Mouse (Mus musculus) liver, embryonic 15.5 days (tissue): ENCODE measurements around the gene Mrtfa. TPM values are rescaled to one million over a fixed set of nuclear protein-coding genes. Genes with fewer than 3 reads are reported as not detected.
"Not testable (repeated sequence)": the region's sequence is repeated elsewhere in the genome, so short reads cannot be mapped to it uniquely, and the experiment has no call there.

Experiments used
- ATAC-seq: fragments of 200-750 bp; cut with Nextera tagmentation; 2 replicates; pipeline ENCODE4 v1.8.0; 2017; ENCODE audit warnings: moderate number of reproducible peaks, mild to moderate bottlenecking, moderate library complexity; ENCODE audit not compliant: insufficient read depth
- H3K27ac ChIP-seq: fragments of 300-500 bp; sonication (generic); replicated peaks from 2 replicates; pipeline ENCODE4 v1.5.1; 2015; ENCODE audit warnings: mild to moderate bottlenecking, inconsistent platforms
- H3K27me3 ChIP-seq: fragments of 300-500 bp; sonication (generic); 2 replicates; pipeline ENCODE4 v1.6.1; 2015; ENCODE audit warnings: mild to moderate bottlenecking, inconsistent platforms
- H3K36me3 ChIP-seq: fragments of 300-500 bp; sonication (generic); replicated peaks from 2 replicates; pipeline ENCODE4 v1.6.1; 2015; ENCODE audit warnings: moderate library complexity, mild to moderate bottlenecking, inconsistent platforms
- H3K4me1 ChIP-seq: fragments of 300-500 bp; sonication (generic); replicated peaks from 2 replicates; pipeline ENCODE4 v1.6.1; 2015; ENCODE audit warnings: inconsistent platforms
- H3K4me2 ChIP-seq: fragments of 300-500 bp; sonication (generic); 2 replicates; pipeline ENCODE4 v1.6.1; 2015; ENCODE audit warnings: moderate library complexity, mild to moderate bottlenecking, inconsistent platforms
- H3K4me3 ChIP-seq: fragments of 300-500 bp; sonication (generic); replicated peaks from 2 replicates; pipeline ENCODE4 v1.5.1; 2015; ENCODE audit warnings: mild to moderate bottlenecking, inconsistent platforms
- H3K9ac ChIP-seq: fragments of 300-500 bp; sonication (generic); 2 replicates; pipeline ENCODE4 v1.6.1; 2015; ENCODE audit warnings: moderate library complexity, mild to moderate bottlenecking, inconsistent platforms
- H3K9me3 ChIP-seq: fragments of 300-500 bp; sonication (generic); replicated peaks from 2 replicates; pipeline ENCODE4 v1.6.1; 2016; ENCODE audit warnings: inconsistent platforms
- WGBS: fragments of 180-500 bp; shearing (Covaris S2); methylation state at CpG from one replicate; pipeline ENCODE4 v1.1.7; 2015; ENCODE audit warnings: mixed read lengths; ENCODE audit not compliant: insufficient replicate concordance; 5-methylcytosine and 5-hydroxymethylcytosine counted together
- polyA plus RNA-seq: library from polyadenylated mRNA; unstranded; fragments of >200 nt; fragmentation: Nextera tagmentation; extraction: Ambion mirVana; gene quantifications from 2 replicates; pipeline ENCODE4 v1.2.1, GENCODE M21; 2015

The Mrtfa gene
- polyA plus RNA-seq, 1 experiment from 2014 or later = 5.9 TPM

GRCm38 (mm10) chr15:81225732-81226131 is 35.2 kb upstream of the Mrtfa start:
- no peak overlapping the region for H3K4me2 ChIP-seq
- no peak overlapping the region for H3K4me3 ChIP-seq
- no peaks in the 10 kb centered on the region for H3K4me1 ChIP-seq
- no peaks in the 10 kb centered on the region for H3K9me3 ChIP-seq
- H3K36me3 ChIP-seq = no peaks in the 10 kb centered on the region
- 61% methylated on average over 6 of the region's 6 CpGs for WGBS
- H3K27ac ChIP-seq = no peak overlapping the region
- H3K27me3 ChIP-seq = 0 out of 2 replicates have a peak, but pooled peaks cover 3% of the 10 kb centered on the region
- no peak for ATAC-seq
- no peak overlapping the region for H3K9ac ChIP-seq

GRCm38 (mm10) chr15:81225016-81225415 is 34.5 kb upstream of the Mrtfa start:
- H3K9ac ChIP-seq = no peak overlapping the region
- ATAC-seq = no peak
- no peak overlapping the region for H3K4me2 ChIP-seq
- no peaks in the 10 kb centered on the region for H3K36me3 ChIP-seq
- no peak overlapping the region for H3K27ac ChIP-seq
- H3K4me3 ChIP-seq = no peak overlapping the region
- 0 out of 2 replicates have a peak, but pooled peaks cover 3% of the 10 kb centered on the region for H3K27me3 ChIP-seq
- H3K9me3 ChIP-seq = no peaks in the 10 kb centered on the region
- H3K4me1 ChIP-seq = no peaks in the 10 kb centered on the region
- 69% methylated on average over 10 of the region's 10 CpGs for WGBS

- Histone ChIP-seq H3K36me3 (no peaks in the 10 kb centered on the region), H3K4me2 (no peak overlapping the region), H3K4me1 (no peaks in the 10 kb centered on the region), H3K9me3 (no peaks in the 10 kb centered on the region), H3K27me3 (no peaks in the 10 kb centered on the region), H3K4me3 (no peak overlapping the region), H3K27ac (no peak overlapping the region), H3K9ac (no peak overlapping the region)
- 46% methylated on average over 6 of the region's 6 CpGs for WGBS
- no peak for ATAC-seq
Measured at GRCm38 (mm10) chr15:81221446-81221845, 30.9 kb upstream of the Mrtfa start.

GRCm38 (mm10) chr15:81220051-81220450 is 29.5 kb upstream of the Mrtfa start:
- whole genome bisulfite sequencing = 65% methylated on average over 8 of the region's 8 CpGs
- not testable (repeated sequence) for ATAC-seq, H3K4me2 ChIP-seq, H3K4me3 ChIP-seq, H3K9ac ChIP-seq, H3K4me1 ChIP-seq, H3K9me3 ChIP-seq, H3K27ac ChIP-seq, H3K36me3 ChIP-seq, H3K27me3 ChIP-seq

GRCm38 (mm10) chr15:81219054-81219453 is 28.5 kb upstream of the Mrtfa start:
- Histone ChIP-seq H3K36me3 (no peaks in the 10 kb centered on the region), H3K4me2 (no peak overlapping the region), H3K9me3 (no peaks in the 10 kb centered on the region), H3K27ac (no peak overlapping the region), H3K9ac (no peak overlapping the region), H3K27me3 (no peaks in the 10 kb centered on the region), H3K4me1 (no peaks in the 10 kb centered on the region), H3K4me3 (no peak overlapping the region)
- ATAC-seq = no peak
- 47% methylated on average over 6 of the region's 6 CpGs for WGBS

GRCm38 (mm10) chr15:81216906-81217653 is 26.5 kb upstream of the Mrtfa start:
- H3K27me3 ChIP-seq = no peaks in the 10 kb centered on the region
- ATAC-seq = no peak

GRCm38 (mm10) chr15:81212976-81213375 is 22.4 kb upstream of the Mrtfa start:
- no peaks in the 10 kb centered on the region for H3K27me3 ChIP-seq
- no peak overlapping the region for H3K9ac ChIP-seq
- ATAC-seq = no peak
- no peak overlapping the region for H3K4me2 ChIP-seq
- H3K27ac ChIP-seq = no peak overlapping the region
- H3K36me3 ChIP-seq = no peaks in the 10 kb centered on the region
- 68% methylated on average over 15 of the region's 15 CpGs for WGBS
- H3K4me3 ChIP-seq = no peak overlapping the region
- H3K4me1 ChIP-seq = no peaks in the 10 kb centered on the region
- no peaks in the 10 kb centered on the region for H3K9me3 ChIP-seq

More at GRCm38 (mm10) chr15:81216906-81217653, 26.5 kb upstream of the Mrtfa start:
- Histone ChIP-seq H3K36me3 (no peaks in the 10 kb centered on the region), H3K4me1 (no peaks in the 10 kb centered on the region), H3K27ac (no peak overlapping the region), H3K4me3 (no peak overlapping the region), H3K9me3 (no peaks in the 10 kb centered on the region), H3K9ac (no peak overlapping the region), H3K4me2 (no peak overlapping the region)
- WGBS = 73% methylated on average over 19 of the region's 19 CpGs

- Histone ChIP-seq H3K4me3 (no peak overlapping the region), H3K4me1 (no peaks in the 10 kb centered on the region), H3K27ac (no peak overlapping the region), H3K36me3 (no peaks in the 10 kb centered on the region), H3K9me3 (no peaks in the 10 kb centered on the region), H3K4me2 (no peak overlapping the region), H3K9ac (no peak overlapping the region), H3K27me3 (no peaks in the 10 kb centered on the region)
- WGBS = 41% methylated on average over 5 of the region's 5 CpGs
- no peak for ATAC-seq
Measured at GRCm38 (mm10) chr15:81210496-81210895, 19.9 kb upstream of the Mrtfa start.

- no peaks in the 10 kb centered on the region for H3K9me3 ChIP-seq
- no peak overlapping the region for H3K27ac ChIP-seq
- H3K4me1 ChIP-seq = peaks cover 7% of the 10 kb centered on the region
- H3K4me3 ChIP-seq = no peak overlapping the region
- H3K27me3 ChIP-seq = no peaks in the 10 kb centered on the region
- H3K9ac ChIP-seq = no peak overlapping the region
- H3K4me2 ChIP-seq = no peak overlapping the region
- 84% methylated on average over 5 of the region's 5 CpGs for WGBS
- no peak for ATAC-seq
- H3K36me3 ChIP-seq = no peaks in the 10 kb centered on the region
Measured at GRCm38 (mm10) chr15:81202462-81202861, 11.9 kb upstream of the Mrtfa start.

GRCm38 (mm10) chr15:81199372-81199959 is 8.9 kb upstream of the Mrtfa start:
- ATAC-seq = no peak
- no peaks in the 10 kb centered on the region for H3K27me3 ChIP-seq
- 18% methylated on average over 4 of the region's 4 CpGs for WGBS
- peak overlapping the region; percentile 17; the same call in 1 of the 2 replicates for H3K4me3 ChIP-seq
- no peaks in the 10 kb centered on the region for H3K9me3 ChIP-seq
- no peak overlapping the region for H3K27ac ChIP-seq
- no peak overlapping the region for H3K9ac ChIP-seq
- peaks cover 13% of the 10 kb centered on the region for H3K4me1 ChIP-seq
- H3K36me3 ChIP-seq = no peaks in the 10 kb centered on the region
- peak overlapping the region; percentile 44 for H3K4me2 ChIP-seq

GRCm38 (mm10) chr15:81198447-81198846 is 7.9 kb upstream of the Mrtfa start:
- Histone ChIP-seq H3K36me3 (no peaks in the 10 kb centered on the region), H3K27me3 (no peaks in the 10 kb centered on the region), H3K4me2 (no peak overlapping the region), H3K4me1 (peaks cover 13% of the 10 kb centered on the region), H3K9ac (no peak overlapping the region), H3K9me3 (no peaks in the 10 kb centered on the region), H3K27ac (no peak overlapping the region), H3K4me3 (no peak overlapping the region)
- WGBS = 79% methylated on average over 5 of the region's 5 CpGs
- ATAC-seq = no peak
